Mouse (Mus musculus) liver, embryonic 14.5 days (tissue): ENCODE results near the gene Rab27a.

Experiments
- CTCF ChIP-seq: IDR thresholded peaks from 2 replicates; pipeline ENCODE4 v1.5.1; 2016; ENCODE audit warnings: antibody characterized with exemption, low read depth, control low read depth
- EP300 ChIP-seq: IDR thresholded peaks from 2 replicates; pipeline ENCODE4 v1.6.1; 2016; ENCODE audit warnings: antibody characterized with exemption, low read depth

DNA sequence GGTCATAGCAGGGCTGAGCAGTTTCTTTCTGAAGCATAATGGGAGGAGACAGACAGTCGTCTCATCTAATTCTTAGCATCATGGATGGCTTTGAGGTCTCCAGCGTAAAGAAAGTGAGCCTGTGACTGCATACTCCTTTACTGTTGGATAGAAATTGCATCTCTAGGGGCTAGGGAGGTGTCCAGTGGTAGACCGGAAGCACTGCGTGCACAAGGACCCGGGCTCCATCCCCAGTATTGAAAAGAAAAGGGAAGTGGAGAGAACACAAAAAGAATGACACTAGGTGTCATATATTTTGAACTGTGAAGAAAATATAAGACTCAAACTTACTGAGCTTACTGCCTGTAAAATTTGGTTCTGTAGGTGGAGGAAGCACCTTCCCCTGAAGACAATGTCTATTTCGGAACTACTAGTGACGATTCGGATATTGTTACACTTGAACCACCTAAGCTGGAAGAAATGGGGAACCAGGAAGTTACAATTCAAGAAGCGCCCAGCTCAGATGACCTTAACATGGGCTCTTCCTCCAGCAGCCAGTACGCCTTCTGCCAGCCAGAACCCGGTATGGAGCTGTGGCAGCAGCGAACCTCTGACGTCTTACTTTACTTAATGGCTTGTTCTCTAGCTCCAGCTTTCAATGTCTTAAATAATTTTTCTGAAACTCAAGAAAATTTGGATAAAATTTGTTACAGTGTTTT, 43.2 kb upstream of the Rab27a start:
- TF ChIP-seq CTCF (no peak), EP300 (no peak)
